8 mouse cellular contexts compared by ENCODE assay signal in genomic region chr8:73353108-73353793, GRCm38 (mm10). TPM values are rescaled to one million over a fixed set of nuclear protein-coding genes. Genes with fewer than 3 reads are reported as not detected.
DNase-seq lines count a peak whose midpoint lies in the region; ATAC-seq and TF ChIP-seq lines count a peak whose summit lies in the region.

Gene Large1, minus strand, starts transcription at chr8:73353540.

- no peak for TF ChIP-seq EP300 in heart, postnatal 0 days (IDR thresholded peaks at IDR 0.05; ENCODE audit: low read depth)
- no peak for TF ChIP-seq EP300 in liver, embryonic 14.5 days (IDR thresholded peaks at IDR 0.05; ENCODE audit: low read depth)

- no peaks in the 10 kb centered on the region for H3K9me3 ChIP-seq in forebrain, embryonic 13.5 days (replicated peaks)
- no peaks in the 10 kb centered on the region for H3K9me3 ChIP-seq in heart, postnatal 0 days (replicated peaks; ENCODE audit: control insufficient read depth, low read length)
- no peaks in the 10 kb centered on the region for H3K9me3 ChIP-seq in liver, embryonic 14.5 days (ENCODE audit: control insufficient read depth, low read length)
- no peaks in the 10 kb centered on the region for H3K9me3 ChIP-seq in stomach, embryonic 15.5 days

- H3K27me3 ChIP-seq in forebrain, embryonic 13.5 days, result no peaks in the 10 kb centered on the region
- H3K27me3 ChIP-seq in heart, postnatal 0 days (ENCODE audit: control insufficient read depth, insufficient read depth, low read length), result no peaks in the 10 kb centered on the region
- H3K27me3 ChIP-seq in liver, embryonic 14.5 days (ENCODE audit: control insufficient read depth, insufficient read depth, low read length), result peaks cover 29% of the 10 kb centered on the region
- no peaks in the 10 kb centered on the region for H3K27me3 ChIP-seq in stomach, embryonic 15.5 days (replicated peaks)

- H3K4me2 ChIP-seq in forebrain, embryonic 13.5 days, result peak within 1 kb of the TSS; percentile 78
- H3K4me2 ChIP-seq in heart, postnatal 0 days (ENCODE audit: low read depth, low read length), result peak within 1 kb of the TSS; percentile 91
- H3K4me2 ChIP-seq in liver, embryonic 14.5 days (ENCODE audit: low read depth), result peak within 1 kb of the TSS; percentile 73
- H3K4me2 ChIP-seq in stomach, embryonic 15.5 days, result peak within 1 kb of the TSS; percentile 88

- H3K4me1 ChIP-seq in forebrain, embryonic 13.5 days, result peaks cover 34% of the 10 kb centered on the region
- H3K4me1 ChIP-seq in heart, postnatal 0 days (ENCODE audit: control insufficient read depth, insufficient read depth), result peaks cover 23% of the 10 kb centered on the region
- H3K4me1 ChIP-seq in liver, embryonic 14.5 days (replicated peaks; ENCODE audit: control insufficient read depth in 2 of 2, insufficient read depth in 2 of 2, low read length in 1 of 2), result peaks cover 0 to 4% of the 10 kb centered on the region in 2 experiments; a peak in 2 of 4 replicates
- peaks cover 11% of the 10 kb centered on the region; the same call in 1 of the 2 replicates for H3K4me1 ChIP-seq in stomach, embryonic 15.5 days

- H3K4me3 ChIP-seq in forebrain, embryonic 13.5 days, result peak within 1 kb of the TSS; percentile 90
- peak within 1 kb of the TSS; percentile 93 for H3K4me3 ChIP-seq in heart, postnatal 0 days (ENCODE audit: low read depth, low read length)
- H3K4me3 ChIP-seq in liver, embryonic 14.5 days (ENCODE audit: insufficient read depth in 1 of 2, low read depth in 2 of 2, low read length in 2 of 2), result peak within 1 kb of the TSS; percentile 62 to 65
- H3K4me3 ChIP-seq in stomach, embryonic 15.5 days (replicated peaks), result peak within 1 kb of the TSS; percentile 85

- H3K9ac ChIP-seq in forebrain, embryonic 13.5 days, result peak within 1 kb of the TSS; percentile 94
- peak within 1 kb of the TSS; percentile 89 for H3K9ac ChIP-seq in heart, postnatal 0 days (replicated peaks; ENCODE audit: low read depth, low read length)
- H3K9ac ChIP-seq in liver, embryonic 14.5 days (replicated peaks), result peak within 1 kb of the TSS; percentile 18
- H3K9ac ChIP-seq in stomach, embryonic 15.5 days, result peak within 1 kb of the TSS; percentile 83

- peak; percentile 98 for ATAC-seq in forebrain, embryonic 13.5 days
- ATAC-seq in heart, postnatal 0 days (ENCODE audit: insufficient read depth, low read depth), result peak; percentile 99
- ATAC-seq in liver, embryonic 14.5 days (ENCODE audit: insufficient read depth), result peak; percentile 98
- peak; percentile 99 for ATAC-seq in stomach, embryonic 15.5 days (ENCODE audit: insufficient read depth, low FRiP score, low read depth)

- peak within 1 kb of the TSS; percentile 92 for H3K27ac ChIP-seq in forebrain, embryonic 13.5 days
- peak within 1 kb of the TSS; percentile 87 for H3K27ac ChIP-seq in heart, postnatal 0 days (ENCODE audit: low read depth)
- H3K27ac ChIP-seq in liver, embryonic 14.5 days, result no peak within 1 kb of the TSS
- peak within 1 kb of the TSS; percentile 93 for H3K27ac ChIP-seq in stomach, embryonic 15.5 days

- H3K36me3 ChIP-seq in forebrain, embryonic 13.5 days (ENCODE audit: poor library complexity, severe bottlenecking), result no peaks in the 10 kb centered on the region
- no peaks in the 10 kb centered on the region for H3K36me3 ChIP-seq in heart, postnatal 0 days (replicated peaks; ENCODE audit: control insufficient read depth, insufficient read depth, low read length)
- H3K36me3 ChIP-seq in liver, embryonic 14.5 days (replicated peaks; ENCODE audit: control insufficient read depth, insufficient read depth, low read depth), result no peaks in the 10 kb centered on the region
- no peaks in the 10 kb centered on the region for H3K36me3 ChIP-seq in stomach, embryonic 15.5 days

- WGBS in forebrain, embryonic 13.5 days, result under 1% methylated on average over 82 of the region's 84 CpGs
- WGBS in heart, postnatal 0 days, result under 1% methylated on average over 76 of the region's 84 CpGs
- WGBS in liver, embryonic 14.5 days (ENCODE audit: insufficient replicate concordance), result under 1% methylated on average over 80 of the region's 84 CpGs
- under 1% methylated on average over 63 of the region's 84 CpGs for WGBS in stomach, embryonic 15.5 days

- no peak for TF ChIP-seq CTCF in heart, postnatal 0 days (IDR thresholded peaks at IDR 0.05; ENCODE audit: low read depth)
- no peak for TF ChIP-seq CTCF in liver, embryonic 14.5 days (IDR thresholded peaks at IDR 0.05; ENCODE audit: low read depth)

- DNase-seq in CD8-positive naive resting alpha-beta T cell, adult 2 months (ENCODE audit: low read depth in 2 of 2, low spot score in 2 of 2), result peak; percentile 64 to 67
- peak; percentile 97 for DNase-seq in cerebellum, adult 11 months
- DNase-seq in heart, postnatal 0 days (ENCODE audit: low spot score), result peak; percentile 97
- DNase-seq in kidney, postnatal 36 days, result peak; percentile 98 to 99
- peak; percentile 58 to 64 (median 63) for DNase-seq in liver, embryonic 14.5 days (ENCODE audit: low read depth in 3 of 3, low spot score in 3 of 3)
- DNase-seq in neural tube, embryonic 10.5 days (ENCODE audit: extremely low spot score, low spot score), result peak; percentile 93

RNA-seq across cellular contexts. Expression of gene Large1, which starts in this region (rescaled TPM):
- 10.5 and 13.0 TPM in 2 replicates for polyA plus RNA-seq in forebrain, embryonic 13.5 days (2015; fragmentation: Nextera tagmentation; extraction: Ambion mirVana)
- 39.4 and 41.0 TPM in 2 replicates for total RNA-seq in heart, postnatal 0 days (2014; rRNA removed; ENCODE audit: low replicate concordance)
- polyA plus RNA-seq in heart, postnatal 0 days (2015; fragmentation: Nextera tagmentation; extraction: Ambion mirVana), result 5.9 and 6.0 TPM in 2 replicates
- polyA plus RNA-seq in liver, embryonic 14.5 days (2012; rRNA removed), result 1.1 TPM in 2 replicates
- polyA plus RNA-seq in liver, embryonic 14.5 days (2014; fragmentation: Nextera tagmentation; extraction: Ambion mirVana), result 0.56 and 0.97 TPM in 2 replicates
- polyA plus RNA-seq in stomach, embryonic 15.5 days (2015; fragmentation: Nextera tagmentation; extraction: Ambion mirVana), result 6.3 and 6.6 TPM in 2 replicates

Comparison
In these comparisons a context has a peak if more than half of its experiments do, and no peak if none do; other contexts are left out.
1. H3K9ac ChIP-seq: peak in every context shown above with its lines; median percentile 94 in forebrain, embryonic 13.5 days; 89 in heart, postnatal 0 days; 83 in stomach, embryonic 15.5 days; 18 in liver, embryonic 14.5 days.